Mouse (Mus musculus) NIH3T3 (cell line): ENCODE measurements around the gene Wnt7b.

ENCODE experiments used
- DNase-seq: peaks from one replicate; pipeline ENCODE4 v3.0.0-alpha.2; 2012; ENCODE audit warnings: low read depth

Wnt7b gene

GRCm38 (mm10) chr15:85569995-85570734 lies 12.1 kb downstream of the Wnt7b start:
- DNase-seq: no peak

- DNase-seq: no peak
Observed at GRCm38 (mm10) chr15:85569167-85569797, 13.0 kb downstream of the Wnt7b start.

GRCm38 (mm10) chr15:85568402-85568801 lies 13.9 kb downstream of the Wnt7b start:
- DNase-seq: no peak

GRCm38 (mm10) chr15:85564966-85565365 lies 17.3 kb downstream of the Wnt7b start:
- no peak for DNase-seq

- no peak for DNase-seq
Observed at GRCm38 (mm10) chr15:85564034-85564769, 18.1 kb downstream of the Wnt7b start.

- DNase-seq: no peak
Observed at GRCm38 (mm10) chr15:85561953-85562352, 20.3 kb downstream of the Wnt7b start.

- DNase-seq: no peak
Observed at GRCm38 (mm10) chr15:85560830-85561229, 21.4 kb downstream of the Wnt7b start.

- no peak for DNase-seq
Observed at GRCm38 (mm10) chr15:85558840-85559540, 23.3 kb downstream of the Wnt7b start.

GRCm38 (mm10) chr15:85555799-85556198 lies 26.5 kb downstream of the Wnt7b start:
- peak; percentile 10 for DNase-seq

- DNase-seq: no peak
Observed at GRCm38 (mm10) chr15:85553421-85553820, 28.9 kb downstream of the Wnt7b start.

- DNase-seq: no peak
Observed at GRCm38 (mm10) chr15:85546500-85546899, 35.8 kb downstream of the Wnt7b start.

- DNase-seq: no peak
Observed at GRCm38 (mm10) chr15:85545369-85545768, 36.9 kb downstream of the Wnt7b start.

- no peak for DNase-seq
Observed at GRCm38 (mm10) chr15:85538170-85538569, 44.1 kb downstream of the Wnt7b start.

- no peak for DNase-seq
Observed at GRCm38 (mm10) chr15:85537151-85537550, 45.1 kb downstream of the Wnt7b start.

GRCm38 (mm10) chr15:85534646-85535045 lies 47.6 kb downstream of the Wnt7b start:
- no peak for DNase-seq

- DNase-seq: no peak
Observed at GRCm38 (mm10) chr15:85534215-85534614, 48.1 kb downstream of the Wnt7b start.

- no peak for DNase-seq
Observed at GRCm38 (mm10) chr15:85532063-85532462, 50.2 kb downstream of the Wnt7b start.

- no peak for DNase-seq
Observed at GRCm38 (mm10) chr15:85529911-85530310, 52.4 kb downstream of the Wnt7b start.

- no peak for DNase-seq
Observed at GRCm38 (mm10) chr15:85524404-85524950, 57.8 kb downstream of the Wnt7b start.

GRCm38 (mm10) chr15:85523173-85523991 lies 58.9 kb downstream of the Wnt7b start:
- peak; percentile 68 for DNase-seq

GRCm38 (mm10) chr15:85519438-85519837 lies 62.8 kb downstream of the Wnt7b start:
- no peak for DNase-seq
